Mouse (Mus musculus) myocyte (in vitro differentiated cells): ENCODE measurements around the gene Sept5. TPM values are rescaled to one million over a fixed set of nuclear protein-coding genes. Genes with fewer than 3 reads are reported as not detected.

Experiments
- H3K27me3 ChIP-seq: one replicate; pipeline ENCODE4 v1.6.1; 2011; ENCODE audit not compliant: control insufficient read depth, insufficient read depth, insufficient read length
- H3K36me3 ChIP-seq: one replicate; pipeline ENCODE4 v1.6.1; 2011; ENCODE audit not compliant: control insufficient read depth, insufficient read depth
- H3K4me2 ChIP-seq: one replicate; pipeline ENCODE4 v1.6.1; 2011; ENCODE audit warnings: low read depth, control low read depth
- H3K4me3 ChIP-seq: one replicate; pipeline ENCODE4 v1.5.1; 2011; ENCODE audit warnings: mild to moderate bottlenecking, control low read depth, moderate library complexity
- H3K79me2 ChIP-seq: one replicate; pipeline ENCODE4 v1.6.1; 2011; ENCODE audit not compliant: control insufficient read depth, insufficient read depth
- H3ac ChIP-seq: one replicate; pipeline ENCODE4 v1.6.1; 2011; ENCODE audit not compliant: control insufficient read depth, insufficient read length
- CEBPB ChIP-seq: IDR thresholded peaks from 2 replicates; pipeline ENCODE4 v1.6.1; 2011; ENCODE audit warnings: mild to moderate bottlenecking, moderate library complexity; ENCODE audit not compliant: poor library complexity, insufficient read depth, severe bottlenecking
- E2F4 ChIP-seq: IDR thresholded peaks from one replicate; pipeline ENCODE4 v1.6.1; 2011; ENCODE audit warnings: mild to moderate bottlenecking, control low read depth, moderate library complexity; ENCODE audit not compliant: insufficient read depth
- MAX ChIP-seq: IDR thresholded peaks from one replicate; pipeline ENCODE4 v1.6.1; 2011; ENCODE audit warnings: low read depth, mild to moderate bottlenecking, control low read depth
- MYOD1 ChIP-seq, 3 experiments: IDR thresholded peaks; one replicate each; pipeline ENCODE4 v1.6.1; 2011; ENCODE audit warnings: control low read depth in 2 of 3, low read depth in 2 of 3, mild to moderate bottlenecking in 2 of 3, moderate library complexity in 1 of 3; ENCODE audit not compliant: insufficient read length in 2 of 3, control insufficient read depth in 1 of 3
- MYOG ChIP-seq, 3 experiments: IDR thresholded peaks; one replicate each; pipeline ENCODE4 v1.6.1; 2011; ENCODE audit warnings: control low read depth in 2 of 3, low read depth in 2 of 3, mild to moderate bottlenecking in 2 of 3; ENCODE audit not compliant: insufficient read length in 2 of 3, control insufficient read depth in 1 of 3, insufficient read depth in 1 of 3
- POLR2A ChIP-seq: IDR thresholded peaks from one replicate; pipeline ENCODE4 v1.6.1; 2011; ENCODE audit warnings: low read depth, mild to moderate bottlenecking, control low read depth, moderate library complexity; ENCODE audit not compliant: insufficient read length
- POLR2AphosphoS2 ChIP-seq: IDR thresholded peaks from one replicate; pipeline ENCODE4 v1.6.1; 2011; ENCODE audit warnings: low read depth, control low read depth; ENCODE audit not compliant: insufficient read length
- REST ChIP-seq: IDR thresholded peaks from one replicate; pipeline ENCODE4 v1.6.1; 2011; ENCODE audit warnings: mild to moderate bottlenecking, control low read depth, moderate library complexity; ENCODE audit not compliant: insufficient read depth, insufficient read length
- SRF ChIP-seq: IDR thresholded peaks from one replicate; pipeline ENCODE4 v1.6.1; 2011; ENCODE audit warnings: low read depth; ENCODE audit not compliant: control insufficient read depth, insufficient read length
- TCF12 ChIP-seq: IDR thresholded peaks from one replicate; pipeline ENCODE4 v1.6.1; 2011; ENCODE audit warnings: mild to moderate bottlenecking, control low read depth; ENCODE audit not compliant: poor library complexity, insufficient read depth, severe bottlenecking
- TCF3 ChIP-seq: IDR thresholded peaks from one replicate; pipeline ENCODE4 v1.6.1; 2011; ENCODE audit warnings: low read depth, control low read depth; ENCODE audit not compliant: insufficient read length
- USF1 ChIP-seq: IDR thresholded peaks from one replicate; pipeline ENCODE4 v1.6.1; 2011; ENCODE audit warnings: low read depth, mild to moderate bottlenecking, control low read depth, moderate library complexity
- polyA plus RNA-seq: library from polyadenylated mRNA; unstranded; fragments of >200 nt; fragmentation: generic; extraction: Trizol; gene quantifications from one replicate; pipeline ENCODE4 v1.2.1, GENCODE M21; 2012; ENCODE audit warnings: missing spikeins

Gene Sept5
- polyA plus RNA-seq: 112 TPM

DNA sequence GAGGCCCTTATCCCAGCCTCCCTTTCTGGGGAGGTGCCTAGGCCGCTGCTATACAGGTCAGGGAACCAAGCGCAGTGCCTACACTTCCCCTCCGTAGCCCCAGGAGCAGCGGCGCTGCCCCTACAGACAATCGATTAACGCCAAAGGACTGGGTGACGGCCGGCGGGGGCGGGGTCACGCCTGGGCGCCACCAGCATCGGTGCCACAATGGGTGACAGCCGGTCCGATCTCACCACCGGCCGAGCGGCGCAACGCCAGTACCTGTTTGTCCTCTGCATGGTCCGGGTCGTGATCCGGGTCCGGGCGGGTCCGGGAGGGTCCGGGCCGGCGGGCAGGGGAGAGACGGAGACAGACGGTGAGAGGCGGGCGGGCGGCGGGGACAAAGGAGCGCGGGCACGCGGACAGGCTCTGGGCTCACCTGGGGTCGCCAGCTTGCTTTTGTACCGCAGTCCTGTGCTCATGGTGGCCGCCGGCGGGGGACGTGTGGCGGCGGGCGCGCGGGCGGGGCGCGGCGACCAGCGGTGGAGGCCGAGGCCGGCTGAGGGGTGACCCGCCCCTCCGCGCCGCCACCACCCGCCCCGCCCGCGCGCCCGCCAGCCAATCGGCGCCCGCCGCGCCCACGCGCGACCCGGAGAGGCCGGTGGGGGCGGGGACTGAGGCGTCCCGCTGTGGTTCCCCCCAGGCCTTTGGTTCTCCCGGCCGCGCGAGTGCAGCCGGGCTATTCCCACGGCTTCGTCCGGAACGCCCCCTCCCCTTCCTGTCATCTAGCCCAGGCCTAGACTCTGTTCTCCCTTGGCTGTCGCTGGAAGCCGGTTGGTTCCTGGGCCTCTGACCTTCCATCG lies at the start of gene Sept5:
TSS of gene Sept5 (minus strand) at position 565 of the 842 bp plus-strand sequence.
- H3K4me3 ChIP-seq: peak within 1 kb of the TSS; percentile 61
- TF ChIP-seq CEBPB (no peak), POLR2A (peak; percentile 80), POLR2AphosphoS2 (peak; percentile 77)
- peaks cover 21% of the 10 kb centered on the region for H3K79me2 ChIP-seq
- H3ac ChIP-seq: peak within 1 kb of the TSS; percentile 5
- H3K36me3 ChIP-seq: no peaks in the 10 kb centered on the region
- H3K27me3 ChIP-seq: no peaks in the 10 kb centered on the region
- peak within 1 kb of the TSS; percentile 90 for H3K4me2 ChIP-seq

DNA sequence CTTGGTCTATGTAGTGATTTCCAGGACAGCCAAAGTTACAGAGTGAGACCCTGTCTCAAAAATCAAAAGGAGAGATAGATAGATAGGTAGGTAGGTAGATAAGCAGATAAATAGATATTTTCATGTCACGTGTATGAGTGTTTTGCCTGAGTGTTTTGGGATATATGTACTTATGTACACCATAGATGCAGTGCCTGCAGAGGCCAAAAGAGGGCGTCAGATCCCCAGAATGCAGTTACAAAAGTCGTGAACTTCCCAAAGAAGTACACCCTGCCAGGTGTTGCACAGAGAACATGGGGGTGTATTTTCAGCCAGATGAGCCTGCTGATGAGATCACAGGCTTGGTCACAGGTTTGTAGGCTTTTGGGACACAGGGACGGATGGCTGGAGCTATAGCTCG lies 49.4 kb upstream of the Sept5 start:
- Histone ChIP-seq H3K4me3 (no peak overlapping the region), H3K36me3 (no peaks in the 10 kb centered on the region), H3K79me2 (no peaks in the 10 kb centered on the region), H3K4me2 (no peak overlapping the region), H3ac (no peak overlapping the region), H3K27me3 (no peaks in the 10 kb centered on the region)
- TF ChIP-seq REST (no peak), TCF3 (no peak), CEBPB (no peak), SRF (no peak), MYOG (IDR thresholded peaks at IDR 0.05; ENCODE audit: control insufficient read depth in 1 of 3, insufficient read depth in 1 of 3, insufficient read length in 2 of 3, low read depth in 2 of 3) (no peak), TCF12 (no peak), USF1 (no peak), MYOD1 (IDR thresholded peaks at IDR 0.05; ENCODE audit: control insufficient read depth in 1 of 3, insufficient read length in 2 of 3, low read depth in 2 of 3) (no peak), E2F4 (no peak), POLR2AphosphoS2 (no peak)

DNA sequence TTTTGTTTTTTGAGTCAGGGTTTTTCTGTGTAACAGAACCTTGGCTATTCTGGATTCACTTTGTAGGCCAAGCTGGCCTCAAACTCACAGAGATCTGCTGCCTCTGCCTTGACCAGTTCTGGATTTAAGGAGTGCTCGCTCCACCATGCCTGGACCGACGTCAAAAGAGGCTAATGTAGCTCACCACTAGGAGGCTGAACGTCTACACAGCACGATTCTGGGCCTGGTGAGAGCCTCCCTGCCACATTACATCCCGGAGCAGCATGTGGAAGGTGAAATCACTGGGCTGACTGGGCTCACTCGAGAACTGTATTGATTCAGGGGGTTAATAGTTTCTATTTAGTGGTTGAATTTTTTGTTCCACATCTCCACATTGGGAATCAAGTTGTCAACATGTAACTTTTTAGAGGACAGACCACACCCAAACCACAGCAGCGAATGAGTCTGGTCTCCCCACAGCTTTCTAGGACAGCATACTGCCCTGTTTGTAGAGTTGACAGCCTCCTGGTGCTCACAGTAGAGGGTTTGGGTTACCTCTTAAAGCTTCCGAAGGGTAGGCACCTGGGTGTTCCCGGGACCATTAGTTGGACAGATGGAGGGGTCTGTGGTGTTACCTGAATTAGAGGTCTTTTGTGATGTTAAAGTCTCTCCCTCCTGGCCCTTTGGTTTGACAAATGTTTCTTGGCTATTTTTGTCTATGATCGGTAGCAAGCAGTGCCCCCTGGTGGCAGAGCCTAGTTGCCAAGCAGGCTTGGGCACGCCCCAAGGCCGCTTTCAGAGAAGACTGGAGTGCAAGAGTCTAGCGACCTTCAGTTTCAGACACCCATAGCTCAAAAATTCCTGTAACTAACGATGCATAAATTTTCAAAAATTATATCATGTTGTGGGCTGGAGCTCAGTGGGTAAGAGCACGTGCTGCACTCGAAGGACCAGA lies 48.3 kb upstream of the Sept5 start:
- Histone ChIP-seq H3K36me3 (no peaks in the 10 kb centered on the region), H3K79me2 (no peaks in the 10 kb centered on the region), H3K27me3 (no peaks in the 10 kb centered on the region), H3K4me2 (no peak overlapping the region), H3ac (no peak overlapping the region), H3K4me3 (no peak overlapping the region)
- no peak for TF ChIP-seq TCF3
- TF ChIP-seq POLR2AphosphoS2: no peak
- TF ChIP-seq TCF12: no peak
- TF ChIP-seq MYOD1 (IDR thresholded peaks at IDR 0.05; ENCODE audit: control insufficient read depth in 1 of 3, insufficient read length in 2 of 3, low read depth in 2 of 3): no peak
- TF ChIP-seq MYOG (IDR thresholded peaks at IDR 0.05; ENCODE audit: control insufficient read depth in 1 of 3, insufficient read depth in 1 of 3, insufficient read length in 2 of 3, low read depth in 2 of 3): no peak
- TF ChIP-seq MAX: no peak
- no peak for TF ChIP-seq POLR2A
- TF ChIP-seq SRF: no peak
- TF ChIP-seq E2F4: no peak
- TF ChIP-seq USF1: no peak
- TF ChIP-seq REST: no peak
- no peak for TF ChIP-seq CEBPB

DNA sequence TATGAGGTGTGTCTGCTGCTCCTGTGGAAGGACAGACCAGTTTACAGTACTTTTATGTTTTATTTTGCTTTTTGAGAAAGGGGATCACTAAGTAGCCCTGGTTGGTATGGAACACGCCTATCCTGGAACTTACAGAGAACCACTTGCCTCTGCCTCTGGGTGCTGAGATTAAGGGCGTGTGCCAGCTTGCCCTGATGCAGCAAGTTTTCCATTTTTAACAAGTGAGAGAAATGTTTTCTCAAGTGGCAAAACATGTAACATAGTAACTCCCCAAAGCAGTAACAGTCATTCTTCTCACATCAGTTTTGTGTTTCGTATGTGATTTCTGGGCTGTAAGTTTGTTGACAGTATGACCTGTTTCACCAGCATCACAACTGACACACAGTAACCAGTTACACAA lies 43.3 kb upstream of the Sept5 start:
- no peak for TF ChIP-seq SRF
- no peak for TF ChIP-seq MAX
- TF ChIP-seq REST: no peak
- TF ChIP-seq POLR2AphosphoS2: no peak
- no peak for TF ChIP-seq TCF3
- no peak for TF ChIP-seq TCF12
- no peak for TF ChIP-seq MYOD1 (IDR thresholded peaks at IDR 0.05; ENCODE audit: control insufficient read depth in 1 of 3, insufficient read length in 2 of 3, low read depth in 2 of 3)
- TF ChIP-seq MYOG (IDR thresholded peaks at IDR 0.05; ENCODE audit: control insufficient read depth in 1 of 3, insufficient read depth in 1 of 3, insufficient read length in 2 of 3, low read depth in 2 of 3): no peak
- no peak for TF ChIP-seq CEBPB
- no peak for TF ChIP-seq E2F4
- TF ChIP-seq USF1: no peak
- TF ChIP-seq POLR2A: no peak
- no peaks in the 10 kb centered on the region for H3K79me2 ChIP-seq
- H3K27me3 ChIP-seq: no peaks in the 10 kb centered on the region
- no peak overlapping the region for H3K4me3 ChIP-seq
- H3ac ChIP-seq: no peak overlapping the region
- H3K36me3 ChIP-seq: no peaks in the 10 kb centered on the region
- no peak overlapping the region for H3K4me2 ChIP-seq
